Comparison of ENCODE assay signal across 12 mouse cellular contexts in genomic region chr5:67487965-67488409, GRCm38 (mm10). TPM values are rescaled to one million over a fixed set of nuclear protein-coding genes. Genes with fewer than 3 reads are reported as not detected.
DNase-seq lines count a peak whose midpoint lies in the region; ATAC-seq lines count a peak whose summit lies in the region.
"Had no signal": no experiment of that assay in that cellular context is flagged by ENCODE, and none has a peak within 500 bp of the region (broad histone marks: within the 10 kb centered on the region; RNA-seq: fewer than 3 reads in every experiment).

No protein-coding gene starts in this region.

- no peak overlapping the region for H3K4me3 ChIP-seq in kidney, embryonic 15.5 days (replicated peaks)
- no peak overlapping the region for H3K4me3 ChIP-seq in forebrain, embryonic 15.5 days
- H3K4me3 ChIP-seq in midbrain, embryonic 14.5 days (replicated peaks; ENCODE audit: low read depth, low read length): no peak overlapping the region
- H3K4me3 ChIP-seq: heart, adult 2 months; limb, embryonic 13.5 days had no signal

- H3K27ac ChIP-seq in kidney, embryonic 15.5 days: no peak overlapping the region
- H3K27ac ChIP-seq in forebrain, embryonic 15.5 days (replicated peaks): no peak overlapping the region
- H3K27ac ChIP-seq in midbrain, embryonic 14.5 days (replicated peaks; ENCODE audit: low read depth, low read length): peak overlapping the region; percentile 57; the same call in 1 of the 2 replicates
- H3K27ac ChIP-seq: heart, adult 2 months; limb, embryonic 13.5 days had no signal

- 22% methylated on average over 11 of the region's 11 CpGs for WGBS in kidney, embryonic 15.5 days
- 22% methylated on average over 11 of the region's 11 CpGs for WGBS in forebrain, embryonic 15.5 days
- 64% methylated on average over 11 of the region's 11 CpGs for WGBS in midbrain, embryonic 14.5 days

- H3K27me3 ChIP-seq in kidney, embryonic 15.5 days: no peaks in the 10 kb centered on the region
- H3K27me3 ChIP-seq in forebrain, embryonic 15.5 days: no peaks in the 10 kb centered on the region
- H3K27me3 ChIP-seq in midbrain, embryonic 14.5 days (ENCODE audit: control insufficient read depth, insufficient read depth, low read length): no peaks in the 10 kb centered on the region

- H3K9ac ChIP-seq in kidney, embryonic 15.5 days: no peak overlapping the region
- H3K9ac ChIP-seq in forebrain, embryonic 15.5 days (replicated peaks): no peak overlapping the region
- no peak overlapping the region for H3K9ac ChIP-seq in midbrain, embryonic 14.5 days (replicated peaks; ENCODE audit: low read length)
- H3K9ac ChIP-seq: limb, embryonic 13.5 days had no signal

- DNase-seq in kidney, adult 11 months: no peak
- peak; percentile 5 for DNase-seq in Muller cell, postnatal 12 days (ENCODE audit: inconsistent ontology term)
- peak; percentile 20 for DNase-seq in midbrain, embryonic 14.5 days
- no peak for DNase-seq in cerebellum, adult 9-11 months
- DNase-seq in testis, postnatal 10 days (ENCODE audit: low spot score): no peak
- DNase-seq: adrenal gland, postnatal 10 days; cerebellum, adult 11 months; heart, adult 2 months; layer of hippocampus, adult 9-11 months had no signal

- H3K9me3 ChIP-seq in kidney, embryonic 15.5 days (replicated peaks): no peaks in the 10 kb centered on the region
- H3K9me3 ChIP-seq in forebrain, embryonic 15.5 days: no peaks in the 10 kb centered on the region
- H3K9me3 ChIP-seq in midbrain, embryonic 14.5 days (ENCODE audit: control insufficient read depth, low read length): no peaks in the 10 kb centered on the region
- H3K9me3 ChIP-seq: limb, embryonic 13.5 days had no signal

- H3K4me1 ChIP-seq in kidney, embryonic 15.5 days: peaks cover 10% of the 10 kb centered on the region
- 0 out of 2 replicates have a peak, but pooled peaks cover 4% of the 10 kb centered on the region for H3K4me1 ChIP-seq in forebrain, embryonic 15.5 days
- 0 out of 2 replicates have a peak, but pooled peaks cover 1% of the 10 kb centered on the region for H3K4me1 ChIP-seq in midbrain, embryonic 14.5 days (ENCODE audit: control insufficient read depth, insufficient read depth, low read length)

- no peaks in the 10 kb centered on the region for H3K36me3 ChIP-seq in kidney, embryonic 15.5 days
- no peaks in the 10 kb centered on the region for H3K36me3 ChIP-seq in forebrain, embryonic 15.5 days
- H3K36me3 ChIP-seq in midbrain, embryonic 14.5 days (ENCODE audit: control insufficient read depth, insufficient read depth, low read length): no peaks in the 10 kb centered on the region
- H3K36me3 ChIP-seq: limb, embryonic 13.5 days had no signal

- no peak overlapping the region for H3K4me2 ChIP-seq in kidney, embryonic 15.5 days
- no peak overlapping the region for H3K4me2 ChIP-seq in forebrain, embryonic 15.5 days (replicated peaks)
- no peak overlapping the region for H3K4me2 ChIP-seq in midbrain, embryonic 14.5 days (ENCODE audit: low read length)
- H3K4me2 ChIP-seq: limb, embryonic 13.5 days had no signal

- peak; percentile 62; the same call in 1 of the 2 replicates for ATAC-seq in kidney, embryonic 15.5 days (replicated peaks; ENCODE audit: low FRiP score)
- peak; percentile 53; the same call in 1 of the 2 replicates for ATAC-seq in forebrain, embryonic 15.5 days (replicated peaks)
- ATAC-seq in midbrain, embryonic 14.5 days (ENCODE audit: low FRiP score, low TSS enrichment): no peak

RNA-seq across cellular contexts. Expression of gene Bend4, which starts 59.9 kb away (rescaled TPM):
- 6.6 and 7.2 TPM in 2 replicates for polyA plus RNA-seq in kidney, embryonic 15.5 days (2015; fragmentation: Nextera tagmentation; extraction: Ambion mirVana)
- 7.4 and 7.8 TPM in 2 replicates for polyA plus RNA-seq in forebrain, embryonic 15.5 days (2015; fragmentation: Nextera tagmentation; extraction: Ambion mirVana)
- polyA plus RNA-seq in midbrain, embryonic 14.5 days (2014; fragmentation: Nextera tagmentation; extraction: Ambion mirVana): 15.4 and 15.6 TPM in 2 replicates

Comparison
In these comparisons a context has a peak if more than half of its experiments do, and no peak if none do; other contexts are left out.
1. DNase-seq: peak in Muller cell, postnatal 12 days (single experiment) and midbrain, embryonic 14.5 days (single experiment); none in kidney, adult 11 months (single experiment), cerebellum, adult 9-11 months (single experiment) and testis, postnatal 10 days (single experiment).